Mouse (Mus musculus) heart, adult 9 months (tissue): ENCODE data around the gene Tnp1.
A peak's percentile ranks its signal among the peaks of the same experiment; 100 is the strongest.

Experiments
- DNase-seq, 2 experiments: peaks; one replicate each; pipeline ENCODE4 v3.0.0; 2022; ENCODE audit warnings: low spot score in 2 of 2

The Tnp1 gene

DNA sequence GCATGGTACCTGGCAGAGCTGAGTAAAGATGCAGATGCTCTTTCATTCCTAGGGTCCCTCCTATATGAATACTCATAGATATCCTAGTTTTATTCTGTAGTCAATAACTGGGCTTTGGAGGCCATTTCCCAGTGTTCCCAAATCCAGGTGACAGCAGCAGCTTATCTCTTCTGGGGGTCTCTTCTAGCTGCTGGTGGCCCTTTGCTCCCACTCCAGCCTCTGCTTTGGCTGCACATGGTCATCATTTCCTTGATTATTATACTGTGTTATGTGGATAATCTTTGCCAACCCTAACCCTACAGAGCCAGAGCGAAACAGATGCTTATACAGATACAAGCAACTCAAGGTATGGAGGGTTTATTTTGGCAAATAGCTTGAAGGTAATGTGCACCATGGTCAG, 8.9 kb downstream of the Tnp1 start:
- no peak for DNase-seq

DNA sequence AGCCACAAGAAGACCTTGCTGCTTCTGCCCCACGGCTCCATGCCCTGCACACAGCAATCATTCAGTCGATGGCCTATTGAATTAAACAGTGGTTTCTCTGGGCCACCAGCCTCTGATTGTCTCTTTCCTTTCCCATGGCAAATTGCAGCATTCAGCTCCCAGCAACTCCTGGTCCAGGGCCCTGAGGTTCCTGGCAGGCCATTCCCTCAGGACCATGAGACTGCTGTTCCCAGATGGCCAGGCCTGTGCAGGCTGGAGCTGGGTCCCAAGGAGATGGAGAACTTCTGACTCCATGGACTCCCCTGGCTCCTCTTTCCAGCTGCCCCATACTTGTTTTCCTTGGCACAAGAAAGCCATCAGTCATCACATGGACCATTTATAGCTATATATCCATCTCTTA, 10.8 kb downstream of the Tnp1 start:
- peak; percentile 21 to 47 for DNase-seq

- no peak for DNase-seq
These were observed 13.1 kb downstream of the Tnp1 start for GRCm38 (mm10) chr1:73002637-73003036.

DNA sequence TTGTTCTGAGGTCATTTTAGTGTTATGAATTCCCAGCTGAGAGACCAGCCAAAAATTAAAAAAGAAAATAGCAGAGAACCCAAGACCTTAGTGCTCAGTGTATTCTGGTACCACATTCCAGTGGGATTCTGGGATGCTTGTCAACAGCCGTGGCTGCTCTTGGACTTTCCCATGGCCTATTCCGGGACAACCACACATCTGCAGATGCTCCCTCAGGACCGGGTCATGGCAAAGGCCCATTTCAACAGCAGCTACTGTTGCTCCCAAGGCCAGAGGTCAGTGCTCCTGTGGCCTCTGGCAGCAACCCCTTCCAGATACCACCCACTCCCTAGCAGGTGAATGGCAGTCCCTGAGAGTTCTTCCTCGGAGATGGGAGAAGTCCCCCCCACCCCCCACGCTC, 13.7 kb downstream of the Tnp1 start:
- DNase-seq = peak; percentile 54 to 71

DNA sequence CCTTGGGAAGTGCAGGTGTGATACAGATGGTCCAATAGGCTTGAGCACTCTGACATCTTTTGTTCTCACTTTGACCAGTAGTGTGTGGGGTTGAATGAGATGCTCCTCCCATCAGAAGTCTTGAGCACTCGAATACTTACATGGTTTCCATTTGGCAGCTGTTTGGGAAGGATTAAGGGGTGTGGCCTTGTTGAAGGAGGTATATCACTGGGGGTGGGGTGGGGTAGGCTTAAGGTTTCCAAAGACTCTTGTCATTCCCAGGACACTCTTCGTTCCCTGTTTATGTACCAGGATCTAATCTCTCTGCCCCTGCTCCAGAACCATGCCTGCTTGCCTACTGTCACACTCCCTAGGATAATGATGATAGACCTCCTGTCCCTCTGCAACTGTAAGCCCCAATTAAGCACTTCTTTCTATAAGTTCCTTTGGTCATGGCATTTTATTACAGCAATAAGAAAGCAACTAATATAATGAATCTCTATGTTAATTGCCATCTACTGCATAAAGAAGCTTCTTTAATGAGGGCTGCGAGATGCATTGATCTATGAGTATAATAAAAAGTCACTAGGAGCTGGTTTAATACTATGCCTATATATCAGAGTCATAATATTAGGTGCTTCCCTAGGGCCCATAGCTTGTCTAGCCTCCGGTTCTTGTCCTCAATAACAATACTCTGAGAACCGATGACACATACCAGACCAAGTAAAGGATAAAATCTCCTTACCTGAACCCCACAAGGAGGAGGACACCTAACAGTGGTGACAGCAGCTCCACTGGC, 20.8 kb downstream of the Tnp1 start:
- no peak for DNase-seq

DNA sequence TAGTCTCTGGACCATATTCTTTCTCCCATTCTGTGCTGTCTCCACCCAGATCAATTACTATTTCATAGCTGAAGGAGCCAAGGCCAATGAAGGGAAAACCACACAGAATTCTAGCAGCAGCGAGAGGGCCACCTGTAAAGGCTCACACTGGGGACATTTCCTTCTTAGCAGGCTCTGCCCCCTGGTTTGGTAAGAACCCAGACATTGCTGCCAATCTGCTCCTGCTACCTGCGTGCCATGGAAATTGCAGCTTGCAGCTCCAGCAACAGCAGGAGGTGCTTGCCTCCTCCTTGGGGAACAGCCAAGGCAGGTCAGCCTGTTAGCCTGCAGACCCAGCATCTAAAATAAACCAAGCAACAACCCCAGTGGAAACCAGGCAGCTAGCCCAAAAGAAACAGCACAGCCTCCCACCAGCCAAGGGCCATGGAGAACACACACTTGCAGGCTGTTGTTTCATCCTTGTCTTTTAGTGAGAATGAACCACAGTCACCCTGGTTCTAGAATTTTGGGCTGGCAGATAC, 22.7 kb downstream of the Tnp1 start:
- DNase-seq = no peak

DNA sequence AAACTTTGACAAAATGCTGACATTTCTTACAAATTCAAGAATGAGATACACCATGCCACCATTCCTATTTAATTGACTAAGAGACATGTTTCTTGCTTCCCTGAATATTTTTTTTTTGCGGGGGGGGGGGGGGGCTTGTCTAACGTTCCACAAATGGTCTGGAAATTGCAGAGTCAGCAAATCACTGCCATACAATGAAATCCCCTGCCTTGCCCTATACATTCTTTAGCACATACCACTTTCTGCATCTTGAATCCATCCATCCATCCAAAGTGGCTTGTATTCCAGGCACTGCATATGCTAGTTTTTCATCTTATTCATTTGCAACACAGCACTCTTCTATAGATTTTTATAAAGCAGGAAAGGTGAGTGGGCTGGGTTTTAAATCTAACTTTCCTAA, 23.5 kb downstream of the Tnp1 start:
- no peak for DNase-seq

GRCm38 (mm10) chr1:72988904-72989303, 26.8 kb downstream of the Tnp1 start:
- peak; percentile 19 to 26 for DNase-seq

- no peak for DNase-seq
These were observed 29.0 kb downstream of the Tnp1 start for GRCm38 (mm10) chr1:72986715-72987114.

- no peak for DNase-seq
These were observed 36.8 kb downstream of the Tnp1 start for GRCm38 (mm10) chr1:72978956-72979355.

- no peak for DNase-seq
These were observed 41.5 kb downstream of the Tnp1 start for GRCm38 (mm10) chr1:72974226-72974625.

DNA sequence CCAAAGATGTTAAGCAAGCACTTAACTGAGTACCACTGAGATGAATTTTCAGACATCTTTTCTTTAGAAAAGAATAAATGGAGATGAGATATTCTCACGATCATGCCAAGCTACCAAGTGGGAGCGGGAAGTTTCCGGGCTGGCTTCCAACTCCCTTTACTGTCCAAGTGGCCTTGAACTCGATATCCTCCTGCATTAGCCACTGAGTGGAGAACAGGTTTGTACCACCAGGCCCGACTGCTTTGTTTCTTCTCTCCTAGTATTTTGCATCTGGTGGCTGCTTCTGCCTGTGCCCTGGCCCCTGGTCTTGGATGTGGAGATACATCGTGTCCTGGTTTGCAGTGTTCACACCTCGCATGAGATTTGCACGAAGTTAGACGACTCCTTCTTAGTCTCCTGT, 45.2 kb downstream of the Tnp1 start:
- DNase-seq = no peak

DNA sequence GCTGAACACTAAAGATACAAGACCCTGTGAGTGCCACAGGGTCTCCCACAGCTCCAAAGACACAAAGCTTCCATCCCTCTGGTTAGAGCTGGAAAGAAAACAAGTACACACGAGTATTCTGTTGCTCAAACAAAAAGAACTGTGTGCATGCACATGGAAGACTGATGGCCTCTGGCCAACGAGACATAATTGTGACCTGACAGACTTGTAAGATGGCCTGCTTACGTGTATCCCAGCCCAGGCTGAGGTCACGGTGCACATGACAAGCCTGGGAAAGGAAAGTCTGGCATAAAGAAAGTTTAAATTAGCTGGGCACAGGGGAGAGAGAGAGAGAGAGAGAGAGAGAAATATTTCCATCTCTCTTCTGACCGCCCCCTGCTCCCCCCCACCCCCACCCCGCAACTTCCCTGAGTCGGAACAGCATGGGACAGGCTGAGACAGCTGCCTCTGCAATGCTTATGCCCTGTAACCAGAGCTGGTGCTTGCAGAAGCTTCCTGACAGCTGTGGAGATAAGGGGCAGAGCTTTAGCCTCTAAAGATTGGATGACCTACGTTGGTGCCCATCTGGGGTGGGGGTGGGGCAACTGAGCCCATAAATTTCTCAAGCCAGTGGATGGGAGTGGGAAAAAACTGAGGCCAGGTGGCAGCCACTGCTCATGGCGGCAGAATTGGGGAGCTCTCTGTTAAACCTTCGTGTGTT, 46.4 kb downstream of the Tnp1 start:
- DNase-seq = peak; percentile 15 to 23

DNA sequence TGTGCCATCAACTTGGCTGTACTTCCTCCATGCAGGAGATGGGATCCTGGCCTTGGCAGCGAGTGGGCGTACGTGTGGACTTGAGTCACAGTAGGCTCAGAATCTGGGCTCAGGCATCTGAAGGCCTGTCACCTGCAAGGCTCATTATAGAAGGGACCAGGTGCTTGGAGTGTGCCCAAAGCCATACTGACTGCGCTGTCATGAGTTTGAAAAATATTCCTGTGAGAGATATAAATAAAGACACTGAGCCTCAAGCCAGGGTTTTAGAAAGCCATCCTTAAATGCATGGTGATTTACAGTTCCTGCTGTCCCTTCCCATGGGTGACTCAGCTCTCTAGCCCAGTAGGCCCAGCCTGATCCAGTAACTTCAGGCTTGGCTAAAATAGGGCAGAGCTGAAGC, 49.3 kb downstream of the Tnp1 start:
- no peak for DNase-seq
